Mouse (Mus musculus) cortical plate, adult 2 months (tissue): Measurements from ENCODE around the gene Ifrd1.

Experiments
- CTCF ChIP-seq: fragments of 200-500 bp; IDR thresholded peaks from 2 replicates; pipeline ENCODE4 v1.5.1; 2011; ENCODE audit warnings: mild to moderate bottlenecking, control low read depth, low read length; ENCODE audit not compliant: insufficient read depth; ENCODE audit errors: extremely low read depth
- POLR2A ChIP-seq: fragments of 200-500 bp; IDR thresholded peaks from 2 replicates; pipeline ENCODE4 v1.6.1; 2011; ENCODE audit warnings: mild to moderate bottlenecking, low read length, control low read depth; ENCODE audit not compliant: insufficient read depth; ENCODE audit errors: extremely low read depth

DNA sequence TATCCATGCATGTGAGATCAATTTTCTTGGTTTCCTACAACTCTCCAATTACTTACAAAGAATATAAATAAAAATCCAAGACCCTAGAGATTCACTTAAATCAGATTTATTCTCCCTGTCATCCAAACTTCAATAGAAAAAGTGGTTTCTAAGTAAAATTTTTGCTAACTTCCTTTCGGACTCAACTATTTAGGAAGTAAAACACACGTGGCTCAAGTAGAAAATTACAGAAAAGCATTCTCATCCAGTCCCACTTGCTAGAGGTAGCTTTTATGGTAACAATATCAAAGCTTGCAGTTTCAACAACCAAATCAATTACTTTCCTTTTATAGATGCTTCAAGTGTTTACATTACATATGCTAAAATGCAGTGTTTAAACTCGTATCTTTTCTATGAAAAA lies 27.4 kb downstream of the Ifrd1 start:
- TF ChIP-seq CTCF (no peak), POLR2A (no peak)
